Mouse (Mus musculus) MEL (cell line): Measurements from ENCODE around the gene St7. TPM values are rescaled to one million over a fixed set of nuclear protein-coding genes. Genes with fewer than 3 reads are reported as not detected.

Experiments
- DNase-seq: peaks from one replicate; pipeline ENCODE4 v3.0.0; 2011; ENCODE audit warnings: low read depth, low spot score
- H3K27ac ChIP-seq: 2 replicates; pipeline ENCODE4 v1.5.1; 2012; ENCODE audit warnings: low read depth, mild to moderate bottlenecking, control low read depth, low read length, moderate library complexity; ENCODE audit not compliant: control insufficient read depth
- H3K27me3 ChIP-seq, 2 experiments: fragments of 150-350 bp in 1 of 2; sonication (generic) in 1 of 2; 2 replicates each; pipeline ENCODE4 v1.6.1; 2012; ENCODE audit warnings: low read length in 2 of 2, mild to moderate bottlenecking in 2 of 2, improper control_type of control experiment in 1 of 2, moderate library complexity in 1 of 2; ENCODE audit not compliant: insufficient read depth in 2 of 2, control insufficient read depth in 1 of 2
- H3K36me3 ChIP-seq, 2 experiments: 2 replicates each; pipeline ENCODE4 v1.6.1; 2012 to 2014; ENCODE audit warnings: low read length in 2 of 2, improper control_type of control experiment in 1 of 2, inconsistent platforms in 1 of 2, mild to moderate bottlenecking in 1 of 2; ENCODE audit not compliant: insufficient read depth in 2 of 2, control insufficient read depth in 1 of 2
- H3K4me1 ChIP-seq, 2 experiments: fragments of 150-350 bp in 1 of 2; sonication (generic) in 1 of 2; 2 replicates each; pipeline ENCODE4 v1.6.1; 2012; ENCODE audit warnings: low read length in 2 of 2, improper control_type of control experiment in 1 of 2, mild to moderate bottlenecking in 1 of 2; ENCODE audit not compliant: insufficient read depth in 2 of 2, control insufficient read depth in 1 of 2
- H3K4me3 ChIP-seq, 2 experiments: fragments of 150-350 bp in 1 of 2; sonication (generic) in 1 of 2; 2 replicates each; pipeline ENCODE4 v1.5.1; 2012; ENCODE audit warnings: low read depth in 2 of 2, low read length in 2 of 2, mild to moderate bottlenecking in 2 of 2, moderate library complexity in 2 of 2, control low read depth in 1 of 2, improper control_type of control experiment in 1 of 2; ENCODE audit not compliant: control insufficient read depth in 1 of 2, insufficient read depth in 1 of 2
- H3K79me2 ChIP-seq: 2 replicates; pipeline ENCODE4 v1.6.1; 2012; ENCODE audit warnings: mild to moderate bottlenecking, low read length, moderate library complexity; ENCODE audit not compliant: control insufficient read depth, poor library complexity, insufficient read depth
- H3K9ac ChIP-seq: 2 replicates; pipeline ENCODE4 v1.6.1; 2012; ENCODE audit warnings: low read depth, mild to moderate bottlenecking, control low read depth, low read length, moderate library complexity; ENCODE audit not compliant: control insufficient read depth, poor library complexity, severe bottlenecking
- H3K9me3 ChIP-seq: fragments of 150-350 bp; sonication (generic); replicated peaks from 2 replicates; pipeline ENCODE4 v1.6.1; 2012; ENCODE audit warnings: mild to moderate bottlenecking, low read length, improper control_type of control experiment, moderate library complexity; ENCODE audit not compliant: insufficient read depth
- CHD1 ChIP-seq: IDR thresholded peaks from 2 replicates; pipeline ENCODE4 v1.6.1; 2012; ENCODE audit warnings: low read depth, mild to moderate bottlenecking, inconsistent platforms, low read length, improper control_type of control experiment
- CHD2 ChIP-seq: IDR thresholded peaks from 2 replicates; pipeline ENCODE4 v1.6.1; 2011; ENCODE audit warnings: low read length, improper control_type of control experiment
- ELF1 ChIP-seq: IDR thresholded peaks from 2 replicates; pipeline ENCODE4 v1.6.1; 2014; ENCODE audit warnings: low read depth, mild to moderate bottlenecking, inconsistent platforms, low read length, improper control_type of control experiment, moderate library complexity
- EP300 ChIP-seq, 2 experiments: IDR thresholded peaks; 2 replicates each; pipeline ENCODE4 v1.6.1; 2011; ENCODE audit warnings: improper control_type of control experiment in 2 of 2, low read length in 2 of 2, low read depth in 1 of 2, mild to moderate bottlenecking in 1 of 2
- GATA1 ChIP-seq: IDR thresholded peaks from 2 replicates; pipeline ENCODE4 v1.6.1; 2011; ENCODE audit warnings: low read depth, low read length, improper control_type of control experiment
- HCFC1 ChIP-seq: IDR thresholded peaks from 2 replicates; pipeline ENCODE4 v1.6.1; 2012; ENCODE audit warnings: low read depth, mild to moderate bottlenecking, inconsistent platforms, low read length, improper control_type of control experiment, moderate library complexity
- KAT2A ChIP-seq: conservative IDR thresholded peaks from 2 replicates; pipeline ENCODE4 v1.6.1; 2012; ENCODE audit warnings: low read depth, low read length, improper control_type of control experiment, inconsistent platforms
- MAFK ChIP-seq: IDR thresholded peaks from 2 replicates; pipeline ENCODE4 v1.6.1; 2011; ENCODE audit warnings: low read depth, mild to moderate bottlenecking, low read length, improper control_type of control experiment, borderline replicate concordance
- MAX ChIP-seq: IDR thresholded peaks from 2 replicates; pipeline ENCODE4 v1.6.1; 2011; ENCODE audit warnings: low read length, improper control_type of control experiment
- MAZ ChIP-seq: IDR thresholded peaks from 2 replicates; pipeline ENCODE4 v1.6.1; 2012; ENCODE audit warnings: low read depth, mild to moderate bottlenecking, inconsistent platforms, low read length, improper control_type of control experiment
- MEF2A ChIP-seq: IDR thresholded peaks from 2 replicates; pipeline ENCODE4 v1.6.1; 2014; ENCODE audit warnings: low read depth, mild to moderate bottlenecking, inconsistent platforms, low read length, improper control_type of control experiment; ENCODE audit not compliant: poor library complexity, insufficient replicate concordance, severe bottlenecking; ENCODE audit errors: extremely low read depth
- MXI1 ChIP-seq: IDR thresholded peaks from 2 replicates; pipeline ENCODE4 v1.6.1; 2011; ENCODE audit warnings: mild to moderate bottlenecking, low read depth, low read length, improper control_type of control experiment
- MYB ChIP-seq: IDR thresholded peaks from 2 replicates; pipeline ENCODE4 v1.6.1; 2011; ENCODE audit warnings: mild to moderate bottlenecking, low read depth, low read length, improper control_type of control experiment
- MYC ChIP-seq: IDR thresholded peaks from 2 replicates; pipeline ENCODE4 v1.6.1; 2011; ENCODE audit warnings: low read depth, mild to moderate bottlenecking, low read length, improper control_type of control experiment, moderate library complexity
- NELFE ChIP-seq: IDR thresholded peaks from 2 replicates; pipeline ENCODE4 v1.6.1; 2011; ENCODE audit warnings: low read depth, low read length, improper control_type of control experiment
- NRF1 ChIP-seq: IDR thresholded peaks from 2 replicates; pipeline ENCODE4 v1.6.1; 2014; ENCODE audit warnings: low read depth, mild to moderate bottlenecking, inconsistent platforms, low read length, improper control_type of control experiment, moderate library complexity; ENCODE audit not compliant: poor library complexity, insufficient read depth, severe bottlenecking
- POLR2AphosphoS5 ChIP-seq: IDR thresholded peaks from 2 replicates; pipeline ENCODE4 v1.6.1; 2012; ENCODE audit warnings: low read depth, borderline replicate concordance, mild to moderate bottlenecking, inconsistent platforms, low read length, moderate library complexity, mixed read lengths
- RAD21 ChIP-seq: IDR thresholded peaks from 2 replicates; pipeline ENCODE4 v1.6.1; 2011; ENCODE audit warnings: mild to moderate bottlenecking, low read depth, low read length, improper control_type of control experiment
- TBP ChIP-seq: IDR thresholded peaks from 2 replicates; pipeline ENCODE4 v1.8.0; 2011; ENCODE audit warnings: low read depth, low read length, improper control_type of control experiment
- TCF12 ChIP-seq: IDR thresholded peaks from 2 replicates; pipeline ENCODE4 v1.6.1; 2014; ENCODE audit warnings: low read depth, mild to moderate bottlenecking, inconsistent platforms, low read length, improper control_type of control experiment, moderate library complexity
- UBTF ChIP-seq: IDR thresholded peaks from 2 replicates; pipeline ENCODE4 v1.6.1; 2012; ENCODE audit warnings: low read depth, mild to moderate bottlenecking, inconsistent platforms, low read length, improper control_type of control experiment, moderate library complexity, borderline replicate concordance; ENCODE audit not compliant: insufficient read depth
- USF1 ChIP-seq: IDR thresholded peaks from 2 replicates; pipeline ENCODE4 v1.6.1; 2014; ENCODE audit warnings: low read depth, mild to moderate bottlenecking, inconsistent platforms, low read length, improper control_type of control experiment, moderate library complexity
- USF2 ChIP-seq, 2 experiments: IDR thresholded peaks; 2 replicates each; pipeline ENCODE4 v1.6.1; 2011 to 2012; ENCODE audit warnings: improper control_type of control experiment in 2 of 2, low read length in 2 of 2, borderline replicate concordance in 1 of 2, inconsistent platforms in 1 of 2, low read depth in 1 of 2, mild to moderate bottlenecking in 1 of 2; ENCODE audit not compliant: insufficient read depth in 1 of 2
- ZKSCAN1 ChIP-seq: IDR thresholded peaks from 2 replicates; pipeline ENCODE4 v1.6.1; 2012; ENCODE audit warnings: low read depth, mild to moderate bottlenecking, inconsistent platforms, low read length, improper control_type of control experiment, moderate library complexity
- ZMIZ1 ChIP-seq: IDR thresholded peaks from 2 replicates; pipeline ENCODE4 v1.6.1; 2012; ENCODE audit warnings: low read depth, mild to moderate bottlenecking, inconsistent platforms, low read length, improper control_type of control experiment, moderate library complexity
- polyA plus RNA-seq, 2 experiments: library from polyadenylated mRNA; stranded (reverse) in 1 of 2; unstranded in 1 of 2; fragments of >175 nt in 1 of 2; fragments of >200 nt in 1 of 2; gene quantifications; 2 replicates each; pipeline versions ENCODE4 v1.2.1 to v1.2.4; 2012; ENCODE audit warnings: low replicate concordance in 2 of 2, low read depth in 1 of 2; ENCODE audit not compliant: insufficient read length in 2 of 2, insufficient read depth in 1 of 2, missing spikeins in 1 of 2
- total RNA-seq: library from RNA; depleted of rRNA; stranded (reverse); fragments of 300-350 nt; gene quantifications from 2 replicates; pipeline ENCODE4 v1.2.3, GENCODE M21; 2012

The St7 gene
- total and polyA plus RNA-seq, 3 experiments: 34.4 to 48.5 TPM; not detected in 1

GRCm38 (mm10) chr6:17949103-17949502 lies 256.4 kb downstream of the St7 start:
- TF ChIP-seq GATA1 (no peak), CHD1 (no peak), UBTF (no peak), MEF2A (no peak), EP300 (IDR thresholded peaks at IDR 0.05; ENCODE audit: low read depth in 1 of 2, low read length in 2 of 2) (no peak), HCFC1 (no peak), ELF1 (no peak), TCF12 (no peak), MAFK (no peak), TBP (no peak), MYC (no peak), MYB (no peak), RAD21 (no peak), ZKSCAN1 (no peak), ZMIZ1 (no peak), MAZ (no peak), NELFE (no peak)
- H3K4me3 ChIP-seq: no peak overlapping the region
- DNase-seq: no peak
- H3K9me3 ChIP-seq: no peaks in the 10 kb centered on the region
- H3K27me3 ChIP-seq: no peaks in the 10 kb centered on the region
- peaks cover 0 to 5% of the 10 kb centered on the region in 2 experiments; a peak in 1 of 4 replicates for H3K36me3 ChIP-seq
- no peak overlapping the region for H3K9ac ChIP-seq
- no peaks in the 10 kb centered on the region for H3K79me2 ChIP-seq
- H3K27ac ChIP-seq: no peak overlapping the region
- H3K4me1 ChIP-seq: peaks cover 0 to 11% of the 10 kb centered on the region in 2 experiments; a peak in 3 of 4 replicates

- peaks cover 0 to 11% of the 10 kb centered on the region in 2 experiments; a peak in 2 of 4 replicates for H3K4me1 ChIP-seq
- TF ChIP-seq NRF1 (no peak), CHD2 (no peak), POLR2AphosphoS5 (no peak), EP300 (IDR thresholded peaks at IDR 0.05; ENCODE audit: low read depth in 1 of 2, low read length in 2 of 2) (no peak), HCFC1 (no peak), GATA1 (no peak), ELF1 (no peak), MXI1 (no peak), ZMIZ1 (no peak), NELFE (no peak), USF1 (no peak), TCF12 (no peak), KAT2A (no peak), USF2 (IDR thresholded peaks at IDR 0.05; ENCODE audit: borderline replicate concordance in 1 of 2, insufficient read depth in 1 of 2, low read depth in 1 of 2, low read length in 2 of 2) (no peak), MAX (no peak)
- peaks cover 0 to 5% of the 10 kb centered on the region in 2 experiments; a peak in 1 of 4 replicates for H3K36me3 ChIP-seq
- H3K9me3 ChIP-seq: no peaks in the 10 kb centered on the region
- H3K27me3 ChIP-seq: no peaks in the 10 kb centered on the region
- H3K27ac ChIP-seq: no peak overlapping the region
- no peak overlapping the region for H3K9ac ChIP-seq
- H3K79me2 ChIP-seq: no peaks in the 10 kb centered on the region
- H3K4me3 ChIP-seq: no peak overlapping the region
- no peak for DNase-seq
Observed at GRCm38 (mm10) chr6:17951779-17952178, 259.0 kb downstream of the St7 start.
